Mouse (Mus musculus) skeletal muscle tissue, adult 2 months (tissue): ENCODE measurements around the gene Gm17651.

Experiments used
- DNase-seq: peaks from one replicate; pipeline ENCODE4 v3.0.0-alpha.2; 2012; ENCODE audit warnings: low read depth, low spot score

Gm17651 gene

GRCm38 (mm10) chr3:97674644-97675110, at the start of gene Gm17651:
Gene Gm17651, minus strand, starts transcription at chr3:97674694.
- no peak for DNase-seq

- no peak for DNase-seq
Measured at GRCm38 (mm10) chr3:97719116-97719515, 44.6 kb upstream of the Gm17651 start.

GRCm38 (mm10) chr3:97715922-97716321, 41.4 kb upstream of the Gm17651 start:
- no peak for DNase-seq

GRCm38 (mm10) chr3:97710881-97711280, 36.4 kb upstream of the Gm17651 start:
- no peak for DNase-seq

DNA sequence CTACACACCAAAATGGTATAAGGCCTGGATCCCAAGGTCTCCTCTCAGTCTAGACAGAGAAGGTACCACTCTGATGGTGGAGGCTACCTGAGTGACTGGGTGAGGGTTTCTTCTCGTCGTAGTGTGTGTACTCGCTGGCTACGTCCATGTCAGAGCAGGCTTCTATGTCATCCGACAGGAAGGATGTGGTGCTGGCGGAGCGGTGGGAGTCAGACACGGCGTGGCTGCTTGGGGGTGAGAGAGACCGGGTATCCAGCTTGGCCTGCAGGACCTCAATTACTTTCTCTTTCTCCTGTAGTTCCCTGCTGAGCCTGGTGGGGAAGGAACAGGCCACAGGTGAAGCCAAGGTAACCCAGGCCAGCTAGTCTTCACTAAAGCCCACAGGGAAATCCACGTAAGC, 35.6 kb upstream of the Gm17651 start:
- DNase-seq = no peak

- no peak for DNase-seq
Measured at GRCm38 (mm10) chr3:97706561-97706960, 32.1 kb upstream of the Gm17651 start.

DNA sequence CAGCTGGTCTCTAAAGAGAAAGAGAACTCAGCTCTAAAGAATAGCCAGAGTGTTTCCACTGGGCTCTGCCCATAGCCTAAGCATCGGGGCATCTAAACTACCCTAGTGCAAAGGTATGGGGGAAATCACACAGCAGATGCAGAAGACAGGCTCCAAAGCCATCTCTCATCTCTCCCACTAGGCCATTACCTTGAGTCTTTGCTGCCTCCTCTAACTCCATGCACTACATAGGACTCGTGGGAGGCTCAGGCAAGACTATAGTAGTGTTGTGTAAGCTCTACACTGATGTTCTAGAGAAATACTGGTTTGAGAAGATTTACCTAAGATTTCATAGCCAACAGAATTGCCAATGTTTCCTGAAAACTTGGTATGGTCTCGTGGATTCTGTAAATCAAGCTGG, 31.0 kb upstream of the Gm17651 start:
- DNase-seq = no peak

- no peak for DNase-seq
Measured at GRCm38 (mm10) chr3:97702448-97703080, 28.1 kb upstream of the Gm17651 start.

DNA sequence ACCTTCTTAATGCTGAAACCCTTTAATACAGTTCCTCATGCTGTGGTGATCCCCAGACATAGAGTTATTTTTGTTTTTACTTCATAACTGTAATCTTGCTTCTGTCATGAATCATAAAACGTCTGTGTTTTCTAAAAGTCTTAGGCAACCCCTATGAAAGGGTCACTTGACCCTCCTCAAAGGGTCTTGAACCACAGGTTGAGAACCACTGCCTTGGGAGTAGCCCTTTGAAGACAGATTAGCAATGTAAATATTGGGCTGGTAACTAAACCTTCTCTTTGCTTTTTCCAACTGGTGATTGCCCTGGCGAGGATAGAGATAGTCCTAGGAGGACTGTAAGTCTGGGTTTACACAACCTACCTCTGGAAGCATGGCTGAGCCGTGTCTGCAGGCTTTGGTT, 26.7 kb upstream of the Gm17651 start:
- no peak for DNase-seq

GRCm38 (mm10) chr3:97699061-97699460, 24.6 kb upstream of the Gm17651 start:
- DNase-seq = no peak

GRCm38 (mm10) chr3:97697291-97697690, 22.8 kb upstream of the Gm17651 start:
- DNase-seq = no peak

DNA sequence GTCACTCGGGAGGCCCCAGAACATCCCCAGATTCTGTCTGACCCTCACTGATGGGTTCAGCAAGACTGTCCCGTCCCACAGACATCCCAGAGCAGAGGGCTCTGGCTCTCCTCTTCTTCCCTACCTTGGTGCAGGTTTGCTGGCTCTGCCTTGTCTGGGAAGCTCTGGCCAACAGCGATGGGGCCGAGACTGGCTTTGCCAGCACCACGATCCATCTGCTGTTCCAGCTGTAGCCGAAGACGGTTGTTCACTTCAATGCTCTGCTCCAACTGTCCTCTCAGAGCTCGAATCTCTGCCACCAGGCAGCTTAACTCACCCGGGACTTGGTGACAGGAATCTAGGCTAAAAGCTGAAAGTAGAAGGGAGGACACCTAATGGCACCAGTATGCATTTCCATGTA, 22.4 kb upstream of the Gm17651 start:
- DNase-seq = no peak

GRCm38 (mm10) chr3:97693806-97694205, 19.3 kb upstream of the Gm17651 start:
- no peak for DNase-seq

DNA sequence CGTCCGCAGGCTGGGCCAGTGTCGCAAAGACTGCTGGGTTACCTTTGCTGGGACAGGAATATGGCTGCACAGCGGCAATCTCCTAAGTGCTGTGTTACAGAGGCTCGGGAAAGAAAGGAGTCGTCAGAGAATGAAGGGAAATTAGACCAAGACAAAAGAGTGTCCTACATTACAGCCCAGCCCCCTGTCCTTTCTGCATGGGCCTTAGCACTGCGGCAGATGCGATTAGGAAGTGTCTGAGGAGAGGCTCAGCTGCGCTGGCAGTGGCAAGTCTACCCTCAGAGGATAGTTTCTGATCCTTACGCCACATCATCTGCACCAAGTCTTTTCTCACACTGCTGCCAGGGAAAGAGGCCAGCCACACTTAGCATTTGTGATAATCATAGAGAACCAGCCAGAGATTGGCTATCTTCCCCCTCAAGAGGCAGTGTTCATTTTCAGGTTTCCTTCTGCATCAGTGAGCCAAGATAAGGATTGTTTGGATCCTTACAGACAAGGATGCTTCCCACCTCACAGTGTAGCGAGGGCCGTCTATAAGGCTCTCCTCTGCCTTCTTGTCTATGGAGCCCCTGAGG, 17.0 kb upstream of the Gm17651 start:
- DNase-seq = no peak

DNA sequence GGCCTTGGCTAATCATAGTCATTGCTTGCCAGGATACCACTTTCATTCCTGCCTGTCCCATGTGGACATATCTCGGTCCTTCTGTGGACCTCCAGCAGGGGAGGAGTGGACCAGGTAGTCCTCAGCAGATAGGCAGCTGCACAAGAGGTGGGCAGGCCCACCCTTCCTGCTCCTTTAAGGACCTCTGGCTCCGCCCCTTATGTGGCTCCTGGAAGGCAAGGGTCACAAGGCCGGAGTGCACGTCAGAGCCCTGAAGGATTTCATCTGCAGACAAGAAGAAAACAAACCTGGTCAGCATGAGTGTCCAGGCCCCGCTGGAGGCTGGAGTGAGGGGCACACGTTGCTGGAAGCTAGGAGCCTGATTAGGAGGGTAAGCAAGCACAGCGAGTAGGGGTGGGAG, 16.1 kb upstream of the Gm17651 start:
- no peak for DNase-seq

- DNase-seq = no peak
Measured at GRCm38 (mm10) chr3:97689289-97689688, 14.8 kb upstream of the Gm17651 start.

- no peak for DNase-seq
Measured at GRCm38 (mm10) chr3:97686372-97687117, 12.1 kb upstream of the Gm17651 start.

DNA sequence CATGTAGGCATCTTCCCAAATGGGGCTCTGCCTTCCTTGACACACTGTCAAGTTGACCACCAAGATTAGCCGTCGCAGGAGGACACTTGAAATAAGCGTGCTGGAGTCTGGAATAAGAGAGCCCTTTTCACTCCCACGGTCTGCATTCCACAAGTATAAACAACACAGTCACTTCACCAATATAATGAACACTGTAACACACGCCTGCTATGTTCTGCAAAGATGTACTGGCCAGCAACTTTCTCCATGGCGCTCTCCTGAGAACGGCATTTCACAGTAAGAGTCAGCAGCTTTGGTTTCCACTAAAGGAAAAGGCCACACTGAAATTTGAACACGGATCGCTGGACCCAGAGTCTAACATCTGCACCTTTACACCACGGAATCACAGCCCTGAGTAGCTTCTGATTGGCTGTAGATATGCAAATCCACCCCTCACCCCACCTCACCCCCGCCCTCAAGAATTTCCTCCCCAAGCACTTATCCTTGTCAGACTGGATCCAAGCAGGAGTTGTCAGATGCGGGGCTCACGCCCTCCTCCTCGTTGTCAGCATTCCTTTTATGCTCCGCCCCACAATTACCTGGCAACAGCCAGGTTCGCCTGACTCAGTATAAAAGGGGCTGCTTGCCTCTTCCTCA, 9.2 kb upstream of the Gm17651 start:
- no peak for DNase-seq

- DNase-seq = no peak
Measured at GRCm38 (mm10) chr3:97682576-97682975, 8.1 kb upstream of the Gm17651 start.

- no peak for DNase-seq
Measured at GRCm38 (mm10) chr3:97682159-97682502, 7.6 kb upstream of the Gm17651 start.

- no peak for DNase-seq
Measured at GRCm38 (mm10) chr3:97681321-97682158, 7.0 kb upstream of the Gm17651 start.
